Mouse (Mus musculus) heart, adult 8-10 months (tissue): ENCODE data around the gene Pitx2. TPM values are rescaled to one million over a fixed set of nuclear protein-coding genes. Genes with fewer than 3 reads are reported as not detected.

Experiments
- DNase-seq: peaks from one replicate; pipeline ENCODE4 v3.0.0; 2022; ENCODE audit warnings: low spot score
- total RNA-seq, 4 experiments: library from RNA; stranded (reverse); gene quantifications; 2 replicates each; pipeline ENCODE4 v1.2.4; 2022

Gene Pitx2
- total RNA-seq, 4 experiments from 2014 or later = 0.57 to 1.4 (median 0.69) TPM

- no peak for DNase-seq
Measured at GRCm38 (mm10) chr3:129256283-129256682, 56.6 kb downstream of the Pitx2 start.

DNA sequence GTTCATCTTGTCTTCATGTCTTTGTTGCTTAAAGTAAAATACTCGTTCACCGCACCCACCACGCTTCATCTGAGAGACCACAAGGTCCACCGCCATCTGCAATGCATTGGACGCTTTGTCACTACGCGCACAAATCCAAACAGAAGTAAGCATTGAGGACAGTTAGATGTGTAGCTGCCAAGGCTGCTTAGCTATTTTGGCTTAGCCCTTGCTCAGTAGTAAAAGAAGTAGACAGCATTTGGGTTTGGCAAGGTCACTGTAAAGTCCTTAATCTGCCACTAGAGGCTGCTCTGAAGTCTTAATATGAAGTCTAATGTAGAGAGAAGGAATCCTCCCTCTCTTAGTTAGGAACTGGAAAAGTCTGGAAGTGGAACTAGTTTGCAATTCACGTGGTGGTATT, 57.1 kb downstream of the Pitx2 start:
- DNase-seq = peak; percentile 12

DNA sequence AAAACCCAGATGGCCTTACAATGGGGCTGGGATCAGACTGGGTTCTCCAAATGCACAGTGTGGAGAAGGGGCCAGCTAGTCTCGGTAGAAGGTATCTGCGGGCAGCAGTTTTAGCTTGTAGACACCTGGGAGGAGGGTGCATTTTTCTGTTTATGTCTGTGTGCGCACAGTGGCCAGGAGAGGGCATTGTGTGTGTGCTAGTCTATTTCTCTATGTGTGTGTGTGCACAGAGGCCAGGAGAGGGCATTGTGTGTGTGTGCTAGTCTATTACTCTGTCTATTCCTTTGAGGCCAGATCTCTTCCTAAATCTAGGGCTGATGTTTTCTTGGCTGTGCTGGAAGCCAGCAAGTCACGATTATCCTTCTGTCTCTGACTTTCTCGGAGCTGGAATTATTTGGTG, 58.8 kb downstream of the Pitx2 start:
- no peak for DNase-seq

Other genes with a start within 250 kb of the Pitx2 start
- 1 to 10 TPM; 5.0 to 7.2 (median 6.2) TPM for gene Enpep, start 132.8 kb downstream of the Pitx2 start, total RNA-seq